Mouse (Mus musculus): ENCODE data around the gene Snx32. TPM values are rescaled to one million over a fixed set of nuclear protein-coding genes. Genes with fewer than 3 reads are reported as not detected.
A peak's percentile ranks its signal among the peaks of the same experiment; 100 is the strongest.
"Not testable (repeated sequence)": the region's sequence is repeated elsewhere in the genome, so short reads cannot be mapped to it uniquely, and the experiment has no call there.

The Snx32 gene
- total and polyA plus RNA-seq, 3 experiments, result 2.0 to 12.0 (median 9.8) TPM

GRCm38 (mm10) chr19:5490898-5491708 is 19.2 kb downstream of the Snx32 start:
- peaks cover 52% of the 10 kb centered on the region for H3K36me3 ChIP-seq (replicated peaks)
- ATAC-seq (ENCODE audit: extremely low read depth, insufficient number of reproducible peaks, low FRiP score, poor library complexity, severe bottlenecking) (peak; percentile 37; the same call in 1 of the 2 replicates), DNase-seq (ENCODE audit: low spot score) (peak; percentile 75)
- TF ChIP-seq TAL1 (conservative IDR thresholded peaks at IDR 0.05; ENCODE audit: low read depth, low read length), result no peak
- TF ChIP-seq CTCF (IDR thresholded peaks at IDR 0.05; ENCODE audit: low read depth, low read length), result no peak
- peak; percentile 66; the same call in 1 of the 2 replicates for TF ChIP-seq POLR2AphosphoS5 (IDR thresholded peaks at IDR 0.05; ENCODE audit: insufficient replicate concordance, low read depth, low read length)
- no peaks in the 10 kb centered on the region for H3K9me3 ChIP-seq (replicated peaks)
- H3K27me3 ChIP-seq (ENCODE audit: insufficient read depth, low read length), result no peaks in the 10 kb centered on the region
- H3K4me1 ChIP-seq (ENCODE audit: insufficient read depth, low read depth, low read length), result peaks cover 57% of the 10 kb centered on the region
- H3K4me3 ChIP-seq (ENCODE audit: low read depth, low read length), result peak overlapping the region; percentile 98

GRCm38 (mm10) chr19:5490313-5490897 is 19.9 kb downstream of the Snx32 start, which contains the start of gene Cfl1:
Cfl1 (plus strand) TSS chr19:5490455.
- Histone ChIP-seq H3K4me1 (ENCODE audit: insufficient read depth, low read depth, low read length) (peaks cover 57% of the 10 kb centered on the region), H3K9me3 (replicated peaks) (no peaks in the 10 kb centered on the region), H3K36me3 (replicated peaks) (peaks cover 52% of the 10 kb centered on the region), H3K27me3 (ENCODE audit: insufficient read depth, low read length) (no peaks in the 10 kb centered on the region), H3K4me3 (ENCODE audit: low read depth, low read length) (peak within 1 kb of the TSS; percentile 98)
- peak; percentile 41; the same call in 1 of the 2 replicates for ATAC-seq (ENCODE audit: extremely low read depth, insufficient number of reproducible peaks, low FRiP score, poor library complexity, severe bottlenecking)
- peak; percentile 82 for DNase-seq (ENCODE audit: low spot score)
- no peak for TF ChIP-seq TAL1 (conservative IDR thresholded peaks at IDR 0.05; ENCODE audit: low read depth, low read length)
- no peak for TF ChIP-seq GATA2 (IDR thresholded peaks at IDR 0.05; ENCODE audit: borderline replicate concordance, low read depth, low read length)
- peak; percentile 28; the same call in 1 of the 2 replicates for TF ChIP-seq POLR2AphosphoS5 (IDR thresholded peaks at IDR 0.05; ENCODE audit: insufficient replicate concordance, low read depth, low read length)
- no peak for TF ChIP-seq CTCF (IDR thresholded peaks at IDR 0.05; ENCODE audit: low read depth, low read length)

- Histone ChIP-seq H3K4me1 (ENCODE audit: insufficient read depth, low read depth, low read length) (peaks cover 55% of the 10 kb centered on the region), H3K4me3 (ENCODE audit: low read depth, low read length) (peak overlapping the region; percentile 45; the same call in 1 of the 2 replicates), H3K36me3 (replicated peaks) (peaks cover 52% of the 10 kb centered on the region)
- not testable (repeated sequence) for H3K27me3 ChIP-seq (ENCODE audit: insufficient read depth, low read length); ATAC-seq (ENCODE audit: extremely low read depth, insufficient number of reproducible peaks, low FRiP score, poor library complexity, severe bottlenecking); H3K9me3 ChIP-seq (replicated peaks); DNase-seq (ENCODE audit: low spot score)
These were observed 20.6 kb downstream of the Snx32 start for GRCm38 (mm10) chr19:5489721-5490120.

- ATAC-seq (ENCODE audit: extremely low read depth, insufficient number of reproducible peaks, low FRiP score, poor library complexity, severe bottlenecking) (peak; percentile 79), DNase-seq (ENCODE audit: low spot score) (peak; percentile 87)
- H3K36me3 ChIP-seq (replicated peaks), result peaks cover 52% of the 10 kb centered on the region
- H3K27me3 ChIP-seq (ENCODE audit: insufficient read depth, low read length), result no peaks in the 10 kb centered on the region
- H3K4me1 ChIP-seq (ENCODE audit: insufficient read depth, low read depth, low read length), result peaks cover 55% of the 10 kb centered on the region
- H3K9me3 ChIP-seq (replicated peaks), result no peaks in the 10 kb centered on the region
- H3K4me3 ChIP-seq (ENCODE audit: low read depth, low read length), result peak overlapping the region; percentile 77
- TF ChIP-seq GATA1 (IDR thresholded peaks at IDR 0.05; ENCODE audit: borderline replicate concordance, low read length) (no peak), TAL1 (conservative IDR thresholded peaks at IDR 0.05; ENCODE audit: low read depth, low read length) (no peak), GATA2 (IDR thresholded peaks at IDR 0.05; ENCODE audit: borderline replicate concordance, low read depth, low read length) (no peak), POLR2AphosphoS5 (IDR thresholded peaks at IDR 0.05; ENCODE audit: insufficient replicate concordance, low read depth, low read length) (no peak), CTCF (IDR thresholded peaks at IDR 0.05; ENCODE audit: low read depth, low read length) (no peak)
These were observed 21.3 kb downstream of the Snx32 start for GRCm38 (mm10) chr19:5488878-5489571.

- TF ChIP-seq CTCF (IDR thresholded peaks at IDR 0.05; ENCODE audit: low read depth, low read length), result peak; percentile 72
- TF ChIP-seq GATA2 (IDR thresholded peaks at IDR 0.05; ENCODE audit: borderline replicate concordance, low read depth, low read length), result no peak
- H3K9me3 ChIP-seq (replicated peaks), result no peaks in the 10 kb centered on the region
- peak; percentile 89 for DNase-seq (ENCODE audit: low spot score)
- peaks cover 59% of the 10 kb centered on the region for H3K4me1 ChIP-seq (ENCODE audit: insufficient read depth, low read depth, low read length)
- no peaks in the 10 kb centered on the region for H3K27me3 ChIP-seq (ENCODE audit: insufficient read depth, low read length)
- H3K36me3 ChIP-seq (replicated peaks), result peaks cover 53% of the 10 kb centered on the region
- peak within 1 kb of the TSS; percentile 77 for H3K4me3 ChIP-seq (ENCODE audit: low read depth, low read length)
- ATAC-seq (ENCODE audit: extremely low read depth, insufficient number of reproducible peaks, low FRiP score, poor library complexity, severe bottlenecking), result peak; percentile 45
These were observed 22.4 kb downstream of the Snx32 start, which contains the start of gene Mus81 for GRCm38 (mm10) chr19:5487768-5488550. Mus81 (minus strand) TSS chr19:5488402.

- H3K4me3 ChIP-seq (ENCODE audit: low read depth, low read length), result no peak overlapping the region
- DNase-seq (ENCODE audit: low spot score) (no peak), ATAC-seq (ENCODE audit: extremely low read depth, insufficient number of reproducible peaks, low FRiP score, poor library complexity, severe bottlenecking) (no peak)
- peaks cover 56% of the 10 kb centered on the region for H3K36me3 ChIP-seq (replicated peaks)
- H3K4me1 ChIP-seq (ENCODE audit: insufficient read depth, low read depth, low read length), result peaks cover 48% of the 10 kb centered on the region
- TF ChIP-seq GATA2 (IDR thresholded peaks at IDR 0.05; ENCODE audit: borderline replicate concordance, low read depth, low read length) (no peak), POLR2AphosphoS5 (IDR thresholded peaks at IDR 0.05; ENCODE audit: insufficient replicate concordance, low read depth, low read length) (no peak), CTCF (IDR thresholded peaks at IDR 0.05; ENCODE audit: low read depth, low read length) (no peak), TAL1 (conservative IDR thresholded peaks at IDR 0.05; ENCODE audit: low read depth, low read length) (no peak), GATA1 (IDR thresholded peaks at IDR 0.05; ENCODE audit: borderline replicate concordance, low read length) (no peak)
- no peaks in the 10 kb centered on the region for H3K27me3 ChIP-seq (ENCODE audit: insufficient read depth, low read length)
- H3K9me3 ChIP-seq (replicated peaks), result no peaks in the 10 kb centered on the region
These were observed 23.6 kb downstream of the Snx32 start for GRCm38 (mm10) chr19:5486771-5487170.
